Mouse (Mus musculus): Measurements from ENCODE around the gene Ano1. TPM values are rescaled to one million over a fixed set of nuclear protein-coding genes. Genes with fewer than 3 reads are reported as not detected.
A peak's percentile ranks its signal among the peaks of the same experiment; 100 is the strongest.

Gene Ano1
- polyA plus RNA-seq, 1 experiment from 2014 or later, result 3.7 TPM

- H3K4me3 ChIP-seq (ENCODE audit: low read depth, low read length), result no peak overlapping the region
- ATAC-seq (ENCODE audit: low read depth), result no peak
- 86% methylated on average over 5 of the region's 5 CpGs for WGBS
- no peaks in the 10 kb centered on the region for H3K36me3 ChIP-seq (ENCODE audit: control insufficient read depth, insufficient read depth, low read length)
- no peaks in the 10 kb centered on the region for H3K9me3 ChIP-seq (ENCODE audit: control insufficient read depth, low read length)
- no peaks in the 10 kb centered on the region for H3K4me1 ChIP-seq (ENCODE audit: control insufficient read depth, insufficient read depth, low read length)
- H3K9ac ChIP-seq (replicated peaks; ENCODE audit: low read depth, low read length), result no peak overlapping the region
- no peak overlapping the region for H3K4me2 ChIP-seq (ENCODE audit: low read depth, low read length)
- H3K27ac ChIP-seq (ENCODE audit: low read depth, low read length), result no peak overlapping the region
- no peaks in the 10 kb centered on the region for H3K27me3 ChIP-seq (ENCODE audit: control insufficient read depth, insufficient read depth, low read length)
Measured at GRCm38 (mm10) chr7:144787501-144787900, 35.7 kb upstream of the Ano1 start.

- ATAC-seq (ENCODE audit: low read depth), result no peak
- WGBS, result 66% methylated on average over 3 of the region's 3 CpGs
- no peak overlapping the region for H3K4me3 ChIP-seq (ENCODE audit: low read depth, low read length)
- H3K36me3 ChIP-seq (ENCODE audit: control insufficient read depth, insufficient read depth, low read length), result no peaks in the 10 kb centered on the region
- no peaks in the 10 kb centered on the region for H3K27me3 ChIP-seq (ENCODE audit: control insufficient read depth, insufficient read depth, low read length)
- H3K27ac ChIP-seq (ENCODE audit: low read depth, low read length), result no peak overlapping the region
- H3K9ac ChIP-seq (replicated peaks; ENCODE audit: low read depth, low read length), result no peak overlapping the region
- no peaks in the 10 kb centered on the region for H3K9me3 ChIP-seq (ENCODE audit: control insufficient read depth, low read length)
- H3K4me2 ChIP-seq (ENCODE audit: low read depth, low read length), result no peak overlapping the region
- no peaks in the 10 kb centered on the region for H3K4me1 ChIP-seq (ENCODE audit: control insufficient read depth, insufficient read depth, low read length)
Measured at GRCm38 (mm10) chr7:144786571-144786970, 34.8 kb upstream of the Ano1 start.

- WGBS, result 79% methylated on average over 4 of the region's 4 CpGs
- no peak overlapping the region for H3K4me2 ChIP-seq (ENCODE audit: low read depth, low read length)
- ATAC-seq (ENCODE audit: low read depth), result no peak
Measured at GRCm38 (mm10) chr7:144784176-144784575, 32.4 kb upstream of the Ano1 start.

GRCm38 (mm10) chr7:144782402-144782801 is 30.6 kb upstream of the Ano1 start:
- H3K27ac ChIP-seq (ENCODE audit: low read depth, low read length), result no peak overlapping the region
- no peaks in the 10 kb centered on the region for H3K27me3 ChIP-seq (ENCODE audit: control insufficient read depth, insufficient read depth, low read length)
- no peaks in the 10 kb centered on the region for H3K36me3 ChIP-seq (ENCODE audit: control insufficient read depth, insufficient read depth, low read length)
- H3K4me3 ChIP-seq (ENCODE audit: low read depth, low read length), result no peak overlapping the region
- H3K9me3 ChIP-seq (ENCODE audit: control insufficient read depth, low read length), result no peaks in the 10 kb centered on the region
- H3K9ac ChIP-seq (replicated peaks; ENCODE audit: low read depth, low read length), result no peak overlapping the region
- no peaks in the 10 kb centered on the region for H3K4me1 ChIP-seq (ENCODE audit: control insufficient read depth, insufficient read depth, low read length)
- WGBS, result 83% methylated on average over 1 of the region's 1 CpGs
- no peak for ATAC-seq (ENCODE audit: low read depth)
- no peak overlapping the region for H3K4me2 ChIP-seq (ENCODE audit: low read depth, low read length)

More at GRCm38 (mm10) chr7:144784176-144784575, 32.4 kb upstream of the Ano1 start:
- Histone ChIP-seq H3K9ac (replicated peaks; ENCODE audit: low read depth, low read length) (no peak overlapping the region), H3K36me3 (ENCODE audit: control insufficient read depth, insufficient read depth, low read length) (no peaks in the 10 kb centered on the region), H3K4me1 (ENCODE audit: control insufficient read depth, insufficient read depth, low read length) (no peaks in the 10 kb centered on the region), H3K27me3 (ENCODE audit: control insufficient read depth, insufficient read depth, low read length) (no peaks in the 10 kb centered on the region), H3K27ac (ENCODE audit: low read depth, low read length) (no peak overlapping the region), H3K4me3 (ENCODE audit: low read depth, low read length) (no peak overlapping the region), H3K9me3 (ENCODE audit: control insufficient read depth, low read length) (no peaks in the 10 kb centered on the region)

GRCm38 (mm10) chr7:144781337-144781736 is 29.6 kb upstream of the Ano1 start:
- no peak for ATAC-seq (ENCODE audit: low read depth)
- 39% methylated on average over 5 of the region's 5 CpGs for WGBS
- Histone ChIP-seq H3K4me2 (ENCODE audit: low read depth, low read length) (no peak overlapping the region), H3K4me1 (ENCODE audit: control insufficient read depth, insufficient read depth, low read length) (no peaks in the 10 kb centered on the region), H3K9ac (replicated peaks; ENCODE audit: low read depth, low read length) (no peak overlapping the region), H3K4me3 (ENCODE audit: low read depth, low read length) (no peak overlapping the region), H3K27me3 (ENCODE audit: control insufficient read depth, insufficient read depth, low read length) (no peaks in the 10 kb centered on the region), H3K36me3 (ENCODE audit: control insufficient read depth, insufficient read depth, low read length) (no peaks in the 10 kb centered on the region), H3K27ac (ENCODE audit: low read depth, low read length) (no peak overlapping the region), H3K9me3 (ENCODE audit: control insufficient read depth, low read length) (no peaks in the 10 kb centered on the region)

GRCm38 (mm10) chr7:144780190-144780589 is 28.4 kb upstream of the Ano1 start:
- 79% methylated on average over 8 of the region's 8 CpGs for WGBS
- Histone ChIP-seq H3K4me2 (ENCODE audit: low read depth, low read length) (no peak overlapping the region), H3K36me3 (ENCODE audit: control insufficient read depth, insufficient read depth, low read length) (no peaks in the 10 kb centered on the region), H3K27ac (ENCODE audit: low read depth, low read length) (no peak overlapping the region), H3K4me1 (ENCODE audit: control insufficient read depth, insufficient read depth, low read length) (no peaks in the 10 kb centered on the region), H3K9ac (replicated peaks; ENCODE audit: low read depth, low read length) (no peak overlapping the region), H3K4me3 (ENCODE audit: low read depth, low read length) (no peak overlapping the region), H3K9me3 (ENCODE audit: control insufficient read depth, low read length) (no peaks in the 10 kb centered on the region), H3K27me3 (ENCODE audit: control insufficient read depth, insufficient read depth, low read length) (no peaks in the 10 kb centered on the region)
- no peak for ATAC-seq (ENCODE audit: low read depth)

- 80% methylated on average over 2 of the region's 2 CpGs for WGBS
- Histone ChIP-seq H3K27ac (ENCODE audit: low read depth, low read length) (no peak overlapping the region), H3K4me2 (ENCODE audit: low read depth, low read length) (no peak overlapping the region), H3K36me3 (ENCODE audit: control insufficient read depth, insufficient read depth, low read length) (no peaks in the 10 kb centered on the region), H3K4me3 (ENCODE audit: low read depth, low read length) (no peak overlapping the region), H3K4me1 (ENCODE audit: control insufficient read depth, insufficient read depth, low read length) (no peaks in the 10 kb centered on the region), H3K27me3 (ENCODE audit: control insufficient read depth, insufficient read depth, low read length) (no peaks in the 10 kb centered on the region), H3K9me3 (ENCODE audit: control insufficient read depth, low read length) (no peaks in the 10 kb centered on the region), H3K9ac (replicated peaks; ENCODE audit: low read depth, low read length) (no peak overlapping the region)
- ATAC-seq (ENCODE audit: low read depth), result no peak
Measured at GRCm38 (mm10) chr7:144779691-144780090, 27.9 kb upstream of the Ano1 start.

- WGBS, result 47% methylated on average over 4 of the region's 4 CpGs
Measured at GRCm38 (mm10) chr7:144777805-144778204, 26.0 kb upstream of the Ano1 start.

GRCm38 (mm10) chr7:144775804-144776447 is 24.2 kb upstream of the Ano1 start:
- peak; percentile 38; the same call in 1 of the 2 replicates for ATAC-seq (ENCODE audit: low read depth)
- Histone ChIP-seq H3K9ac (replicated peaks; ENCODE audit: low read depth, low read length) (no peak overlapping the region), H3K27ac (ENCODE audit: low read depth, low read length) (no peak overlapping the region), H3K4me2 (ENCODE audit: low read depth, low read length) (no peak overlapping the region), H3K36me3 (ENCODE audit: control insufficient read depth, insufficient read depth, low read length) (no peaks in the 10 kb centered on the region), H3K4me3 (ENCODE audit: low read depth, low read length) (no peak overlapping the region), H3K4me1 (ENCODE audit: control insufficient read depth, insufficient read depth, low read length) (no peaks in the 10 kb centered on the region), H3K27me3 (ENCODE audit: control insufficient read depth, insufficient read depth, low read length) (no peaks in the 10 kb centered on the region), H3K9me3 (ENCODE audit: control insufficient read depth, low read length) (no peaks in the 10 kb centered on the region)
- 39% methylated on average over 6 of the region's 6 CpGs for WGBS

More at GRCm38 (mm10) chr7:144777805-144778204, 26.0 kb upstream of the Ano1 start:
- no peak overlapping the region for H3K4me3 ChIP-seq (ENCODE audit: low read depth, low read length)
- H3K4me1 ChIP-seq (ENCODE audit: control insufficient read depth, insufficient read depth, low read length), result no peaks in the 10 kb centered on the region
- no peaks in the 10 kb centered on the region for H3K9me3 ChIP-seq (ENCODE audit: control insufficient read depth, low read length)
- H3K27ac ChIP-seq (ENCODE audit: low read depth, low read length), result no peak overlapping the region
- H3K27me3 ChIP-seq (ENCODE audit: control insufficient read depth, insufficient read depth, low read length), result no peaks in the 10 kb centered on the region
- H3K4me2 ChIP-seq (ENCODE audit: low read depth, low read length), result no peak overlapping the region
- H3K36me3 ChIP-seq (ENCODE audit: control insufficient read depth, insufficient read depth, low read length), result no peaks in the 10 kb centered on the region
- H3K9ac ChIP-seq (replicated peaks; ENCODE audit: low read depth, low read length), result no peak overlapping the region
- no peak for ATAC-seq (ENCODE audit: low read depth)

All from neural tube, embryonic 14.5 days (tissue).